Mouse (Mus musculus) CH12.LX (cell line): ENCODE results near the gene Col18a1. TPM values are rescaled to one million over a fixed set of nuclear protein-coding genes. Genes with fewer than 3 reads are reported as not detected.

Source experiments
- DNase-seq: peaks from one replicate; pipeline ENCODE4 v3.0.0-alpha.2; 2013; ENCODE audit errors: extremely low read depth
- H3K27ac ChIP-seq: 2 replicates; pipeline ENCODE4 v1.5.1; 2012; ENCODE audit warnings: low read depth, mild to moderate bottlenecking, control low read depth, moderate library complexity; ENCODE audit not compliant: insufficient read depth
- H3K27me3 ChIP-seq: replicated peaks from 2 replicates; pipeline ENCODE3; 2012; ENCODE audit warnings: inconsistent platforms
- H3K36me3 ChIP-seq, 2 experiments: replicated peaks in 1 of 2; 2 replicates each; pipeline versions ENCODE3 to v1.6.1; 2012; ENCODE audit warnings: inconsistent platforms in 1 of 2, low read length in 1 of 2, mild to moderate bottlenecking in 1 of 2, mixed read lengths in 1 of 2, moderate library complexity in 1 of 2; ENCODE audit not compliant: control insufficient read depth in 1 of 2, insufficient read depth in 1 of 2
- H3K4me1 ChIP-seq, 2 experiments: 2 replicates each; pipeline ENCODE4 v1.6.1; 2012; ENCODE audit warnings: inconsistent platforms in 1 of 2, moderate library complexity in 1 of 2; ENCODE audit not compliant: insufficient read depth in 2 of 2, control insufficient read depth in 1 of 2
- H3K4me2 ChIP-seq: 2 replicates; pipeline ENCODE4 v1.6.1; 2012; ENCODE audit warnings: low read depth, mild to moderate bottlenecking, control low read depth; ENCODE audit not compliant: poor library complexity, insufficient read depth, severe bottlenecking
- H3K4me3 ChIP-seq, 3 experiments: fragments of 150-350 bp in 1 of 3; sonication (generic) in 1 of 3; replicated peaks in 1 of 3; 2 replicates each; pipeline versions ENCODE3 to v1.5.1; 2011 to 2012; ENCODE audit warnings: low read depth in 2 of 3, low read length in 2 of 3, mild to moderate bottlenecking in 2 of 3, moderate library complexity in 2 of 3, control low read depth in 1 of 3, improper control_type of control experiment in 1 of 3, inconsistent platforms in 1 of 3, mixed read lengths in 1 of 3; ENCODE audit not compliant: poor library complexity in 1 of 3
- H3K79me2 ChIP-seq: replicated peaks from 2 replicates; pipeline ENCODE4 v1.6.1; 2012; ENCODE audit warnings: mild to moderate bottlenecking, moderate library complexity; ENCODE audit not compliant: control insufficient read depth, poor library complexity, insufficient read depth, severe bottlenecking; ENCODE audit errors: extremely low read depth
- H3K9ac ChIP-seq: 2 replicates; pipeline ENCODE4 v1.6.1; 2012; ENCODE audit warnings: low read depth, mild to moderate bottlenecking, control low read depth, moderate library complexity; ENCODE audit not compliant: insufficient read depth
- H3K9me3 ChIP-seq: replicated peaks from 2 replicates; pipeline ENCODE3; 2012; ENCODE audit warnings: low read length, inconsistent platforms, mixed read lengths
- BHLHE40 ChIP-seq: IDR thresholded peaks from 2 replicates; pipeline ENCODE4 v1.6.1; 2011; ENCODE audit warnings: mild to moderate bottlenecking, low read depth, low read length, improper control_type of control experiment
- CHD1 ChIP-seq: IDR thresholded peaks from 2 replicates; pipeline ENCODE4 v1.6.1; 2012; ENCODE audit warnings: low read depth, low read length, improper control_type of control experiment, inconsistent platforms
- CHD2 ChIP-seq: IDR thresholded peaks from 2 replicates; pipeline ENCODE4 v1.6.1; 2011; ENCODE audit warnings: low read length, improper control_type of control experiment
- CTCF ChIP-seq, 2 experiments: IDR thresholded peaks in 1 of 2; conservative IDR thresholded peaks in 1 of 2; 2 replicates each; pipeline ENCODE4 v1.5.1; 2011 to 2012; ENCODE audit warnings: low read depth in 2 of 2, low read length in 2 of 2, improper control_type of control experiment in 1 of 2, inconsistent platforms in 1 of 2, mild to moderate bottlenecking in 1 of 2, moderate library complexity in 1 of 2
- E2F4 ChIP-seq: IDR thresholded peaks from 2 replicates; pipeline ENCODE4 v1.6.1; 2011; ENCODE audit warnings: low read depth, low read length, improper control_type of control experiment; ENCODE audit not compliant: insufficient replicate concordance
- ELF1 ChIP-seq: IDR thresholded peaks from 2 replicates; pipeline ENCODE4 v1.6.1; 2014; ENCODE audit warnings: low read depth, mild to moderate bottlenecking, inconsistent platforms, low read length, improper control_type of control experiment
- EP300 ChIP-seq: IDR thresholded peaks from 2 replicates; pipeline ENCODE4 v1.6.1; 2011; ENCODE audit warnings: low read length, improper control_type of control experiment
- ETS1 ChIP-seq: conservative IDR thresholded peaks from 2 replicates; pipeline ENCODE4 v1.6.1; 2012; ENCODE audit warnings: low read depth, mild to moderate bottlenecking, inconsistent platforms, low read length, improper control_type of control experiment, moderate library complexity
- GABPA ChIP-seq: IDR thresholded peaks from 2 replicates; pipeline ENCODE4 v1.6.1; 2012; ENCODE audit warnings: low read depth, low read length, improper control_type of control experiment, inconsistent platforms; ENCODE audit not compliant: insufficient replicate concordance
- HCFC1 ChIP-seq: IDR thresholded peaks from 2 replicates; pipeline ENCODE4 v1.6.1; 2012; ENCODE audit warnings: low read depth, mild to moderate bottlenecking, inconsistent platforms, low read length, improper control_type of control experiment
- IRF4 ChIP-seq: IDR thresholded peaks from 2 replicates; pipeline ENCODE4 v1.6.1; 2014; ENCODE audit warnings: low read depth, mild to moderate bottlenecking, inconsistent platforms, low read length, improper control_type of control experiment
- JUN ChIP-seq: IDR thresholded peaks from 2 replicates; pipeline ENCODE4 v1.6.1; 2011; ENCODE audit warnings: low read depth, mild to moderate bottlenecking, low read length, improper control_type of control experiment, moderate library complexity; ENCODE audit not compliant: insufficient read depth
- JUND ChIP-seq: conservative IDR thresholded peaks from 2 replicates; pipeline ENCODE4 v1.6.1; 2011; ENCODE audit warnings: low read depth, low read length, improper control_type of control experiment
- KAT2A ChIP-seq: IDR thresholded peaks from 2 replicates; pipeline ENCODE4 v1.6.1; 2012; ENCODE audit warnings: low read length, improper control_type of control experiment, inconsistent platforms; ENCODE audit not compliant: insufficient replicate concordance
- MAFK ChIP-seq: IDR thresholded peaks from 2 replicates; pipeline ENCODE4 v1.6.1; 2011; ENCODE audit warnings: low read length, improper control_type of control experiment; ENCODE audit not compliant: insufficient replicate concordance
- MAX ChIP-seq: IDR thresholded peaks from 2 replicates; pipeline ENCODE4 v1.6.1; 2011; ENCODE audit warnings: low read length, improper control_type of control experiment
- MAZ ChIP-seq: IDR thresholded peaks from 2 replicates; pipeline ENCODE4 v1.6.1; 2012; ENCODE audit warnings: low read depth, mild to moderate bottlenecking, inconsistent platforms, low read length, improper control_type of control experiment, moderate library complexity
- MEF2A ChIP-seq: IDR thresholded peaks from 2 replicates; pipeline ENCODE4 v1.6.1; 2014; ENCODE audit warnings: low read depth, mild to moderate bottlenecking, inconsistent platforms, low read length, improper control_type of control experiment, borderline replicate concordance
- MXI1 ChIP-seq: IDR thresholded peaks from 2 replicates; pipeline ENCODE4 v1.6.1; 2011; ENCODE audit warnings: mild to moderate bottlenecking, low read depth, low read length, improper control_type of control experiment
- MYC ChIP-seq: IDR thresholded peaks from 2 replicates; pipeline ENCODE4 v1.6.1; 2011; ENCODE audit warnings: low read depth, mild to moderate bottlenecking, improper control_type of control experiment, low read length
- NELFE ChIP-seq: IDR thresholded peaks from 2 replicates; pipeline ENCODE4 v1.6.1; 2011; ENCODE audit warnings: low read depth, low read length, improper control_type of control experiment
- NRF1 ChIP-seq: IDR thresholded peaks from 2 replicates; pipeline ENCODE4 v1.6.1; 2014; ENCODE audit warnings: low read depth, mild to moderate bottlenecking, inconsistent platforms, low read length, improper control_type of control experiment, moderate library complexity
- PAX5 ChIP-seq: IDR thresholded peaks from 2 replicates; pipeline ENCODE4 v1.6.1; 2012; ENCODE audit warnings: low read length, inconsistent platforms, mixed read lengths
- POLR2A ChIP-seq: IDR thresholded peaks from 2 replicates; pipeline ENCODE4 v1.6.1; 2011; ENCODE audit warnings: low read depth, mild to moderate bottlenecking, improper control_type of control experiment, low read length
- POLR2AphosphoS2 ChIP-seq: IDR thresholded peaks from 2 replicates; pipeline ENCODE4 v1.6.1; 2011; ENCODE audit warnings: low read depth, low read length, improper control_type of control experiment
- RAD21 ChIP-seq: IDR thresholded peaks from 2 replicates; pipeline ENCODE4 v1.6.1; 2011; ENCODE audit warnings: low read depth, mild to moderate bottlenecking, low read length, improper control_type of control experiment, moderate library complexity
- RCOR1 ChIP-seq: conservative IDR thresholded peaks from 2 replicates; pipeline ENCODE4 v1.6.1; 2012; ENCODE audit warnings: low read depth, mild to moderate bottlenecking, inconsistent platforms, low read length, improper control_type of control experiment
- SIN3A ChIP-seq: IDR thresholded peaks from 2 replicates; pipeline ENCODE4 v1.6.1; 2012; ENCODE audit warnings: low read length, improper control_type of control experiment, inconsistent platforms
- SMC3 ChIP-seq: IDR thresholded peaks from 2 replicates; pipeline ENCODE4 v1.6.1; 2011; ENCODE audit warnings: low read depth, low read length, improper control_type of control experiment
- TBP ChIP-seq: conservative IDR thresholded peaks from 2 replicates; pipeline ENCODE4 v1.6.1; 2011; ENCODE audit warnings: low read depth, low read length, improper control_type of control experiment
- TCF12 ChIP-seq: IDR thresholded peaks from 2 replicates; pipeline ENCODE4 v1.6.1; 2014; ENCODE audit warnings: low read depth, mild to moderate bottlenecking, inconsistent platforms, low read length, improper control_type of control experiment
- UBTF ChIP-seq: IDR thresholded peaks from 2 replicates; pipeline ENCODE4 v1.6.1; 2012; ENCODE audit warnings: low read depth, mild to moderate bottlenecking, inconsistent platforms, low read length, improper control_type of control experiment, moderate library complexity
- USF1 ChIP-seq: IDR thresholded peaks from 2 replicates; pipeline ENCODE4 v1.6.1; 2014; ENCODE audit warnings: low read depth, mild to moderate bottlenecking, inconsistent platforms, low read length, improper control_type of control experiment
- USF2 ChIP-seq: conservative IDR thresholded peaks from 2 replicates; pipeline ENCODE4 v1.6.1; 2011; ENCODE audit warnings: low read depth, low read length, improper control_type of control experiment
- ZC3H11A ChIP-seq: IDR thresholded peaks from 2 replicates; pipeline ENCODE4 v1.6.1; 2012; ENCODE audit warnings: low read depth, mild to moderate bottlenecking, inconsistent platforms, low read length, improper control_type of control experiment
- ZKSCAN1 ChIP-seq: IDR thresholded peaks from 2 replicates; pipeline ENCODE4 v1.6.1; 2012; ENCODE audit warnings: low read depth, inconsistent platforms, low read length, improper control_type of control experiment, borderline replicate concordance
- ZMIZ1 ChIP-seq: IDR thresholded peaks from 2 replicates; pipeline ENCODE4 v1.6.1; 2012; ENCODE audit warnings: low read depth, mild to moderate bottlenecking, inconsistent platforms, low read length, improper control_type of control experiment
- ZNF384 ChIP-seq: IDR thresholded peaks from 2 replicates; pipeline ENCODE4 v1.6.1; 2012; ENCODE audit warnings: low read depth, low read length, improper control_type of control experiment, inconsistent platforms
- dilution Hi-C: fragments of 300-500 bp; cut with MboI; formaldehyde crosslinking; loops from 2 replicates; pipeline ENCODE4 v1.14.3; 2020; ENCODE audit warnings: low sequenced_read_pairs; ENCODE audit not compliant: extremely low pct_unique_long_range_greater_than_20kb, extremely low pct_ligation_motif_present
- in situ Hi-C: fragments of 300-500 bp; cut with MboI; formaldehyde crosslinking; loops from 3 replicates; pipeline ENCODE4 v1.14.3; 2019; ENCODE audit warnings: low sequenced_read_pairs, low pct_ligation_motif_present, low pct_unique_long_range_greater_than_20kb, mixed read lengths
- polyA plus RNA-seq: library from polyadenylated mRNA; unstranded; fragments of >175 nt; gene quantifications from 2 replicates; pipeline ENCODE4 v1.2.1, GENCODE M21; 2012; ENCODE audit warnings: low read depth; ENCODE audit not compliant: insufficient read length
- total RNA-seq, 2 experiments: library from RNA; depleted of rRNA; stranded (reverse); fragments of 300-350 nt in 1 of 2; fragments of >200 nt in 1 of 2; gene quantifications; 2 replicates each; pipeline ENCODE4 v1.2.3; 2012 to 2014

Gene Col18a1
- total and polyA plus RNA-seq, 3 experiments, result 0.17 to 14.5 (median 1.7) TPM

DNA sequence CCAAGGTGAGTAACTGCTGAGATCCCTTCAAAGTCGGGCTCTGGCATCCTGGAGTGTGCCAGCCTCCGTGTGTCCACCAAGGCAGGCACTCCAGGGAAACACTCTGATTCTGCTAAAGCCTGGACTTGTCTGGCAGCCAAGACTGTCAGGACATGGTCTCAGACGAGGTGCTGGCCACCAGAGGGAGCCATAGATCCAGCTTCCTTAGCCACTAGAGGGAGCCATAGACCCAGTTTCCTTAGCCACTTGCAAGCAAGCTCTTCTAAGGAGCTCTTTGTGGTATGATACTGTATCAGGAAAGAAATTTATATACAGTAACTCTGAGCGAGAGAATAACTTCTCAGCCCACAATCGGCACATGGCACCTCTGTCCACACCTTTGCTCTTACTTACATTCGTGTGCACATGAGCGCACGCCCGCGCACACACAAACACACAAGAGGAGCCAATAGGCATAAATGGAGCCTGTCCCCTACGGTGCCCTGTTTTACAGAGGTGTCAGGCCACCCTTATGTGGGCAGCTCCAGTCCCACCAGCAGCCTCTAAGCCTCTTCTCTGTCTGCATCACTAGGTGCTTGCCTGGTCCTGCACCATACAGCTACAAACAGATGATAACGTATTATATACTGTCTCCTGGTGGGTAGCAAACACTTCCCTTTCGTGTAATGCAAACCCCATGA lies 35.6 kb downstream of the Col18a1 start:
- Histone ChIP-seq H3K27me3 (peaks cover 62% of the 10 kb centered on the region), H3K27ac (no peak overlapping the region), H3K79me2 (no peaks in the 10 kb centered on the region), H3K9me3 (peaks cover 2% of the 10 kb centered on the region), H3K4me3 (no peak overlapping the region), H3K4me2 (no peak overlapping the region), H3K4me1 (peaks cover 2 to 3% of the 10 kb centered on the region in 2 experiments; a peak in 1 of 4 replicates), H3K9ac (no peak overlapping the region), H3K36me3 (no peaks in the 10 kb centered on the region)
- dilution Hi-C loops, result no loop called here
- in situ Hi-C loops, result loop anchor here (5.0 to 25.0 kb wide), 4 partner anchors 94 to 357 kb away; no protein-coding TSS in a partner anchor
- DNase-seq, result peak; percentile 75
- TF ChIP-seq CTCF (conservative IDR thresholded peaks at IDR 0.05 in 1 of 2, IDR thresholded peaks at IDR 0.05 in 1 of 2; ENCODE audit: low read depth in 2 of 2, low read length in 2 of 2) (peak; percentile 100), MXI1 (no peak), E2F4 (no peak), SMC3 (peak; percentile 99), TBP (no peak), ZC3H11A (peak; percentile 80; the same call in 1 of the 2 replicates), RAD21 (peak; percentile 90), EP300 (no peak), NELFE (peak; percentile 97; the same call in 1 of the 2 replicates), USF2 (no peak), MYC (no peak), ETS1 (no peak), ELF1 (0 out of 2 replicates have a peak, but pooled peaks have one; percentile 12), ZNF384 (peak; percentile 34; the same call in 1 of the 2 replicates), PAX5 (no peak), UBTF (no peak), CHD2 (no peak), ZKSCAN1 (no peak), MAFK (no peak), JUN (no peak), BHLHE40 (no peak), RCOR1 (no peak), IRF4 (peak; percentile 23; the same call in 1 of the 2 replicates), POLR2AphosphoS2 (no peak), MAX (no peak), MEF2A (0 out of 2 replicates have a peak, but pooled peaks have one; percentile 18), ZMIZ1 (no peak), NRF1 (peak; percentile 26; the same call in 1 of the 2 replicates), MAZ (no peak), JUND (peak; percentile 56; the same call in 1 of the 2 replicates), POLR2A (no peak), USF1 (no peak), SIN3A (no peak), HCFC1 (no peak), GABPA (no peak), KAT2A (no peak), CHD1 (no peak), TCF12 (peak; percentile 39; the same call in 1 of the 2 replicates)
